Mouse (Mus musculus): ENCODE data around the gene Slc23a2.

The Slc23a2 gene

DNA sequence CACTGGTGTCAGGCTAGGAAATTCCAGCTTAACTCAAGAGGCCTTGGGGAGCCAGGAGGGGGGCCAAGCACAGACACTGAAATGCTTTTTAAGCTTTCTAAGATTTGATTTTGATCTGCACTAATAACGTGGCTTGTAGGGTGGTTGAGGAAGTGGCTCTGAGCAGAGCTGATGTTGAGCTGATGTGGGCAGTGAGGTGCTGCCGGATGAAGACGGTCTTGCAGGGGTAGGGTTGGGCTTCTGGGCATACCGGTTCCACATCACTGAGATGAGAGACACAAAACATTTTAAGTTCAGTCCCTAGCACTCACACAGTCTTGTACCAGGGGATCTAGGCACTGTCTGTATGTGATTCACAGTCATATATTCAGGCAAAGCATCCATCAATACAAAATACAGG lies 46.5 kb downstream of the Slc23a2 start:
- no peak for DNase-seq (ENCODE audit: low spot score)

DNA sequence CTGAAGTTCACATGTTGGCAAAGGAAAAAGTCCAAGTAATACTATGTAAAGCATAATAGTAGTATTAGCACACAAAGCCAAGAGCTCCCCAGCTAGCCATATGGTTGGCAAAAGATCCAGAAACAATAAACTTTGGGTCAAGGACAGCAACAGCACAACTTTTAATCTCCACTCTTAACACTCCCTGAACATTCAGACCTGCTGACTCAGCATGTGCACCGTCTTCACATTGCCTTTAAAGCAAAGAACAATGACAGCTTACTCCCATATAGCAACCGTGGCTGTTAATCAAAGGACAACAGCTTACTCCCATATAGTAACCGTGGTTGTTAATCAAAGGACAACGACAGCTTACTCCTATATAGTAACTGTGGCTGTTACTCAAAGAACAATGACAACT lies 48.3 kb downstream of the Slc23a2 start:
- no peak for DNase-seq (ENCODE audit: low spot score)

DNA sequence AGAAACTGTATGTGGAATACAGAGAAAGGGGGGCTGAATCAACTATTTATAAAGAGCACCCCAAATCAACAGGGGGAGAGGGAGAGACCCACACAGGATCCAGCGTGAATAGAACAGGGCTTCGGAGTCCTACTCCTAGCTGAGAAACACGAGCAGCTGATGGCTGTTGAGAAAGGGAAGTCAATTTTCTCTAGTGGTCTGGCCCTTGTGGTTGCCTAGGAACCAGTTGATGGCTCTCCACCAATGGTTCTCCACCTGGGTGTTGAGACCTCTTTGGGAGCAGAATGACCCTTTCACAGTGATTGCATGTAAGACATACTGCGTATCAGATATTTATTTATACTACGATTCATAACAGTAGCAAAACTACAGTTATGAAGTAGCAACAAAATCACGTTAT lies 49.1 kb downstream of the Slc23a2 start:
- no peak for DNase-seq (ENCODE audit: low spot score)

DNA sequence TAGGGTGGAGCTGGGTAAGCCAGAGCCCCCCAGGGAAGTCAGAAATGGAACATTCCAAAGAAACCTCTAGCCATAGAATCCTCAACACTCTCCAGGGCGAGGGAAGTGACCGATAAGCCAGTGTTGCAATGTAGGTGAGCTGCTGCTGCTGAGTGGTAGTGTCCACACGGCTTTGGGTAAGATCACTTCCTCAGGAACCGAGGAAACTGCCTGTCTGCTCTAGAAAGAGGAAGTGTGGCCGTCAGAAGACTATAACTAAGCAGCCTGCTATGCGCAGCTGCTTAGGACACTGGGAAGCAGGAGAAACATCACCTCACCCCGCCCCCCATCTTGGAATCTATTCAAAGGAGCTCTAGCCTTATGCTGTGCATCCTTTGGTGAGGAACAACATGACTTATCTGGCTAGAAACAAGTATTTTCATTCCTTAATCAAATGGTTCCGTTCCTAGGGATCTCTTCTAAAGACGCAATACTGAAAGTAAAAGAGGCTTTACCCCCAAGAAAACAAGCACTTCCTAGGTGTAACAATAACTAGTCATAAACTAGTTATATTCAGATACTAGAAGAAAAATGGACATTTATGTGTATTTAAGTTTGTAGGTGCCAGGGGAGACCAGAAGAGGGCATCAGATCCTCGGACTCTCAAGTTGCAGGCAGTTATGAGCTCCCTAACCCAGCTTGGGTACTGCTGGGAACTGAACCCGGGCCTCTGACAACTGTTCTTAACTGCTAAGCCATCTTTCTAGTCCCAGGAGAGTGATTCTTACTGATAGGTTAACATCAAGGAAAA lies 50.3 kb downstream of the Slc23a2 start:
- DNase-seq (ENCODE audit: low spot score): no peak

DNA sequence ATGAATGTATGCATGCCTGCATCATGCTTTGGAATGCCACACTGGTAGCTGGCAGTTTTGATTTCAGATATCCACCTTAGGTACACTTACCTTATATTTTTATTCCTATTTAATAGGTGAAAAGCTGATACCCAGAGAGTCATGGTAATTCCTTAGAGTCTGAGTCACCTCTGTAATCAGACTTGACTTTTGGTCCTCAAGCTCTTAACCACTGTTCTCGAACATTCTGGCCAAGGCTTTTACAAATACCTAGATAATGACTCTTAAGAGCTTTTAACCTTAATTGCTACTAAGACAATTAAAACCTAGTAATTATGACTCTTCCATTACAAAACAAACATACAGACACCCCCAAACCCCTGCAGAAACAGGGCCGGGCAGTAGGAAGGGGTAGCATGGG lies 51.2 kb downstream of the Slc23a2 start:
- no peak for DNase-seq (ENCODE audit: low spot score)

DNA sequence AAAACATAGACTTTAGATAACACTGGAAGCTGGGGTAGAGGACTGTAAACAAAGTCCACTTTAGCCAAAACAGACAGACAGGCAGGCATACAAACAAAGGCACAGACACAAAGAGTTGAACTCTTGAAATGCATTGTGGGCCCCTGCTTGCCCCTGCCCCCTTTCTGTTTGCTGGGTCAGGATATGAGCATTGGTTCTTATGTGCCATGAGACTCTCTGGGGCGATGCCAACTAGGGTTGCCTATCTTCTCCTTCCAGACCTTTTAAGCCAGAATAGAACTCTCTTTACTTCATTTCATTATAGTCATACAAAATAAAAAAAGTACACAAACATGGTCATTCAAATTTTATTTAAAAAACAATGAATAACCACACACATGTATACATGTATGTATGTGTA lies 51.6 kb downstream of the Slc23a2 start:
- no peak for DNase-seq (ENCODE audit: low spot score)

DNA sequence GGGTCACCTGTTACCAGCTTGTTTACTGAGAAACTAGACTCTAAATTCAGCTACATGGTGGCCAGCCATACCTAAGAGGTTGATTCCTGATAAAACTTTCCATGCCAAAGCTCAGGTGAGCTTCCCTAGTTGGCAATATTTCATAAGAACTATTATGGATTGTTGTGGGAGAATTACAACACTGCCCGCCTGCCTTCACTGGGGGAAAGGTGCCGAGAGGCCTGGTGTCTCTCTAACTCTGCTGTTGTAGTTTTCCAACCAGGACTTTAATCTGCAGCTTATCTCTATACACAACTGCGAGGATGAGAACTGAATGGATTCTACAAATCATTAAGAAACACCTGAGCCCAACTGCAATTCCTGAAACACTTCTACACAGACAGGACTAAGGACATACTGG lies 52.2 kb downstream of the Slc23a2 start:
- DNase-seq (ENCODE audit: low spot score): no peak

DNA sequence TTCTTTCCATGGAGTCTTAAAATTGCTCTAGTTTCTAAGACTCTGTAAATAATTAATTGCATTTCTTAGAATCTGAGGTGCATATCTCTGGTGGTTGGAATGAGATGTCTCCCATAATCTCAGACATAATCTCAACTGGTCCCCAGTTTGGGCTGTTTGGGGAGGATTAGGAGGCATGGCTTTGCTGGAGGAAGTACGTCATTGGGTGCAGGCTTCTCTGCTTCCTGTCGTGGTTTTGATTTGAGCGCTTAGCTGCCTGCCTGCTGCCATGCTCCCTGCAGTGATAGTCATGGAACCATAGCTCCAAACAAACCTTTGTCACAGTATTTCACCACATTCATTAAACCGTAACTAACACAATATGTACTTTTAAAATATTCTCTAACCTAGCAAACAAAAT lies 53.2 kb downstream of the Slc23a2 start:
- DNase-seq (ENCODE audit: low spot score): no peak

DNA sequence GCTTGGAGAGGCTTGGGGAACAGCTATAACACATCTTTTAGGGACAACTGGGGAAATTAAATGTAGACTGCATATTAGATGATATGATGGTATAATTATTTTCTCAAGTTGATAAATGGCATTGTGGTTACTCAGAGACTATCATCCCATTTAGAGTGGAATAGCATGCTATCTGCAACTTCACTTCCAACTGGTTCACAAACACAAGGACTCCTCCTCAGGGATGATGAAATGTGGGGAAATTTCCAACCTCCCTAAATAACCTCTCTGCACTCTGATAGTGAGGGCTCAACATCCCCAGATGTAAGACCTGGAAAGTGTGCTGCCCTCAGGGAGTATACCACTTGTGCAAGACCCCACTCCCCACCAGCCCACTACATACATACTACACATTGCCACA lies 60.1 kb downstream of the Slc23a2 start:
- DNase-seq (ENCODE audit: low spot score): no peak

DNA sequence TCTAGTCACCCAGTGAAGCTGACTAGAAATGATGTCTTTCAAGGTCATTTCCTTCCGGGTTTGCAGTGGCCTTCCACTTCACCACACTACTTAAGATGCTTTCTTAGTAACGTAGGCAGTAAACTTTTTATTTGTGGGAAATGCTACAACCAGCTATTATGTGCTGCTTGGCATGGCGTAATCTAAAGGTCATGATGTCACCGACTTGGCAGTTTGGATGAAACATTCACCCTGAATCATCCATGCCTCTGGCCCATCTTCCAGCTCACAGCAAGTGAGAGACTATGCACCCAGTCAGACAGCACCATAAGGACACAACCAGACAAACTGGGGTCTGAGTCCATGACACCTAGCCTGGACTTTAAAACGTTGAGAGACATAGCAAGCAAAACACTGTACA lies 60.5 kb downstream of the Slc23a2 start:
- no peak for DNase-seq (ENCODE audit: low spot score)

DNA sequence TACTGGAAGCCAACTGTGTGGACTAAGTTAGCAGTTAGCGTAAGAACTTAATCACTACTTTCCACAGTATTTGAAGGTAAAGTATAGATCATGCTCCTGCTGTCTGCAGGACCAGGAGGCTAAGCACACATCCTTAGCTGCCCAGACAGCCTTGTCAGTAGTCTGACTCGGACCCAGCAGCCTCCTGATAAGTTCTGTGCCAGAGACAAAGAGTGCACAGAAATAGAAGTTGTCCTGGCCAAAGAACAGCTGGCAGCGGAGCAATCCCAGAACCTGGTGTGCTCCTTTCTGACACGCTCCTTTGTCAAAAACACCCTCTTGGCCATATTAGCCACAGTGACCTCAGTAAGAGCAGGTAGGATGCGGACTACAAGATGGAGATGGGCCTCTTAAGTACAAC lies 65.8 kb downstream of the Slc23a2 start:
- DNase-seq (ENCODE audit: low spot score): no peak

DNA sequence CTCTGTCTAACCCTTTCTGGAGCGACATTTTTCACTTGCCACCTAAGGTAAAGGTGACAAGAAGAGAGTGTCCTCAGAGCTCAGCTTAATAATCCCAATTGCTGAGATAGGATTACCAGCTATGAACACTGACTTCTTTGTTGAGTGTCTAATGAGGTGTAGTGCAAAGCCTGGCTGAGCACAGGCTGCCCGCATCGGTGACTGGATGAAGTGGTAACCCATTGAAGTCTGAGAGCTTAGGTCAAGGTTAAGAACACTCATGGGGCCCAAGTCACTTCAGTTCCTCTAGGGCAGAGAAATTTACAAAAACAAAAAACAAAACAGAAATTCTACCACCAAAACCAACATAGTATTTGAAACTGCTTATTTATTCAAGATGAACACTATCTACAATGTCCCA lies 71.9 kb downstream of the Slc23a2 start:
- no peak for DNase-seq (ENCODE audit: low spot score)

DNA sequence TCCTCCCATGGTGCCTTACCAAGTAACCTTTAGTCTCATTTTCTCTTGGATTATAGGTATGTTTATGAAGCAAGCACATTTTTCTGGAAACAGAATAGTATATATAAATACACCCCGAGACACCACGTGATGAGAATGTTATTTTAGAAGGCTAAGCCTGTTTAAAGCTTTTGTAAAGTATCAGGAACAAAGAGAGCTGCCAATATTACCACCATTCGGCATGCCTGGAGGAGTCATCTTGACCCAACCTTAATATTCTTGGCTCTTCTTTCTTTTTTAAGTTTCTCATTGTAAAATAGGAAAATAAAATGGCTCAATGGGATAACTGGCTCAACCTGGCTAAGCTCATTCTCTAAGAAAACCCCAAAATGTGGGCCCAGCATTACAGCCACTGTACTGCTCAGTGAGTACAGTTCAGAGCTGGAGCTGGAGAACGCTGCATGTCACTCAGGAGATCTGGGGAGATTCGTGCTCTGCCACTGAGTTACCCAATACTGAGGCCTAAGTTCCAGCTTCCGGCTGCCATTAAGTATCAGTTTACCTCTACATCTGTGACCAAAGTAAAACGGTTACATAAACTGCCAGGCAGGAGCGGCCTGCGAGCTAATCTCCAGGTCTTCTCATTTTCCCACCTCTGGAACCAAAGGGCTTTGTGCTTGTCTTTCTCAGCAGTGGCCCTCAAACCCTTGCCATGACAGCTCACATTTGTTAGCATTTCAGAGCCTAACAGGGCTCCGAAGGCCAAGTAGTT lies 74.7 kb downstream of the Slc23a2 start:
- DNase-seq (ENCODE audit: low spot score): no peak

DNA sequence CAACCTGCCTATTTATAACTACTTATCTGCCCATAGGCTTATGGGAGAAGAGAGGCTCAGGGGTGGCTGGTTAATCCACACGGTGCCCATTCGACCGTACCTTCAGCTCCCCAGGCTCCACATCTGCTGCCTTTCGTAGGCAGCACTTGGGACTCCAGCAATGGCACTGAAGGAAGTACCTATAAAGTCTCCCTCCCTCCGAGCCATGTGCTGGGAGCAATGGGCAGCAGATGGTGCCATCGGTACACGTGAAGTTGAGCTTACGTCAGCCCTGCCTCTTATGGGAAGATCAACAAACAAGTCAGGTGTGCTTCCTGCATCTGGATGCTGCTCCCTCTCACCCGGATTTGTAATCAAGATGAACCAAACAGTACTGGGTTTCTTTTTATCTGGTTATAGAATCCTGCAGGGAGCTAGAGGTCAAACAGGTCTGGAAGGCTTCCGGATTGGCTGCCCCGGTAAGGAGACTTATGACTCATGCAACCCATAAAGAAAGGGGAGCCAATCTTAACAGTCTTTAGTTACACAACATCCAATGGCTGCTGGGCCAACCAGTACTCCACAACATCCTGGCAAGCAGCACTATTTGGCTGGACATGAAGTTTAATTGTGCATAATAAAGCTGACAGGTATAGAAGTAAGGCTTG lies 80.6 kb downstream of the Slc23a2 start:
- peak; percentile 64 for DNase-seq (ENCODE audit: low spot score)

DNA sequence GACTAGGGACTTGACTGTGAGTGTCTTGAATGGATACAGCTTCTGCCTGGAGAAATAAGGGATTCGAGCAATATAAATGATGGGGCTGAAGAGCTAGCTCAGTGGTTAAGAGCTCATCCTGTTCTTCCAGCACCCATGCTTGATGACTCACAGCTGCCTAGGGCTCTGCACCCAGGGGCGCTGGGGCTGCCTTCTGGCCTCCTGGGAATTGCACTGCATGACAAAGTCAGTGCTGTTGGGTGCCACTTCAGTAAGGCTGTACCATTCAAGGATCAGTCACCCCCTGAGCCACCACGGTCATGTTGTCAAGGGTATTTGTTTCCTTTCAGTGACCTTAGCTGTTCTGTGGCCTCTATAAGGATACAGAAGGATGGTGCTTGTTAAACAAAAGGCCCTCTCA lies 81.1 kb downstream of the Slc23a2 start:
- no peak for DNase-seq (ENCODE audit: low spot score)

DNA sequence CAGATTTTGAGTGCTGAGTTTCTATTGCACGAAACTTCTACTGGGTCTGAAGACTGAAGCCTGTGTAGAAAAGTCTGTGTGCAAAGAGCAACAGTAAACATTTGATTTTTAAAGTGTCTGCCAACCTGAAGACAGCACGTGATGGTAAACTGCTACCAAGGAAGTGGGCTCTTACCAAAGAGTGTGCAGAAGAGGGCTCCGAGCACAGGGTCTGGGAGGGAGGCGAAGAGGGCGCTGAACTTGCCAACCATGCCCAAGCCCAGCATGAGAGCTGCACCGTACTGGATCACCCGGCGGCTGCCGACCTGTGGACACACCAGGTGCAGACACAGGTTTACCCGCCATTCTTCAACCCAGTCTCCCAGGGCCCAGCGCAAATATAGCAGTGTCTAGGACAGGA lies 83.0 kb downstream of the Slc23a2 start:
- DNase-seq (ENCODE audit: low spot score): no peak

DNA sequence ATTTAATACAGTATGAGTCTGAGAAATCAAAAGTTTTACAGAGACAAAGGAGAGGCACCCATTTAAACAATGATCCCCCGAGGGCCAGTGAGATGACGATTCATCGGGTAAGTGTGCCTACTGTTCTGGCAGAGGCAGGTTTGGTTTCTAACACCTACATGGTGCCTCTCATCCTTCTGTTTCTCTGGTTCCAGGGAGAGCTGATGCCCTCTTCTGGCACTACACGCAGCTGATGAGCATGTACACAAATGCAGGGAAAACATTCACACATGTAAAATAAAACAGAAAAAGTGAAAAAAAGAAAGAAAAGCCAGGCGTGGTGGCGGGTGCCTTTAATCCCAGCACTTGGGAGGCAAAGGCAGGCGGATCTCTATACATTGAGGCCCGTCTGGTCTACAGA lies 85.0 kb downstream of the Slc23a2 start:
- no peak for DNase-seq (ENCODE audit: low spot score)

DNA sequence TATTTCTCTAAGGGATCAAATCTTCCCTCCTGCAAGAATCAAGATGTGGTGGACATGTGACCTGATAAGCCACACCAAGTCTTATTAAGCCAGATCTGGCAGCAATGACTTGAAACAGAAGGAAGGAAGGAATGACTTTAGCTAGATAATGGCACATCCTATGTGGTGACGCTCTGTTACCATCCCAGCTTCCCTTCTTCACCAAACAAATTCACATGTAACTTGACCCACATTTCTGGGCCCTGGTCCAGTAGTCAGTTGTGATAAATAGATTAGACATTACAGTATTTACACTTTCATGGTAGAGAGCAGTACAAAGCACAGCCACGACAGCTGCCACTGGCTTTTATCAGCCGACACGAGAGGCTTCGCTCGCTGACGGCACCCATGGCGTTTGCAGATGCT lies 89.6 kb downstream of the Slc23a2 start:
- DNase-seq (ENCODE audit: low spot score): no peak

DNA sequence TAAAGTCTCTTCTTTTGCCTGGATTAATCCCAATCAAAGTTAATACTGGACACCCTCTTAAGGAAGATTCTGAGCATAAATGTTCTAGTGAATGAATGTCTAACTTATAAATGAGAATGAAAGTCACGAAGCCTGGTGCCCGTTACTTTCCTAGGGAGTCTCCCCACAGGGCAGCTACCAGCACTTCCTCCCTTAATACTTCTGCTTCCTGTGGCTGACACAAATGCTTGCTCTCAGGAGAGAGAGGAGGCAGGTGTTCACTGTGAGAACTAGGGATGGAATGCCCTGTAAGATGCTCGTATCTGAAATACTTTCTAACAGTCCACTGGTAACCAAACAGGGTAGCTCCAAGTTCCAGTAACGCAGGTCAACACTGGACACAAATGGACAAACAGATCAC lies 91.1 kb downstream of the Slc23a2 start:
- DNase-seq (ENCODE audit: low spot score): no peak

DNA sequence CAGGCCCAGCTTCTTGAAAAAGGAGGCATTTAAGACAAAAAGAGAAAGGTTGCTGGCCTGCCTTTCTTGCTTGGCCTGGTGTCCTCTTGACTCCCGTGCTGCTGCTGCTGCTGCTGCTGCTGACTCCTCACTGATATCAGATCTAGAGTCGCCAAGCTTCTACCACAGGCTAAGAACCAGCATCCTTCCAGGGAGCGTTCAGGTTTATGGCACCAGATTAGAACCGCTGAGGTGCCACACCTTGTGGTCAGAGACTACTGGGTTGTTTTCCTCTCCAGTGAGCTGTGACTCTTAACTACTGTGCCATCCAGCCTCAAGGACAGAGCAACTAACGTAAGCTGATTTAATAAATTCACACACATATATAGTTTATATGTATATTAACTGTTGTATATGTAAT lies 93.1 kb downstream of the Slc23a2 start:
- no peak for DNase-seq (ENCODE audit: low spot score)

DNA sequence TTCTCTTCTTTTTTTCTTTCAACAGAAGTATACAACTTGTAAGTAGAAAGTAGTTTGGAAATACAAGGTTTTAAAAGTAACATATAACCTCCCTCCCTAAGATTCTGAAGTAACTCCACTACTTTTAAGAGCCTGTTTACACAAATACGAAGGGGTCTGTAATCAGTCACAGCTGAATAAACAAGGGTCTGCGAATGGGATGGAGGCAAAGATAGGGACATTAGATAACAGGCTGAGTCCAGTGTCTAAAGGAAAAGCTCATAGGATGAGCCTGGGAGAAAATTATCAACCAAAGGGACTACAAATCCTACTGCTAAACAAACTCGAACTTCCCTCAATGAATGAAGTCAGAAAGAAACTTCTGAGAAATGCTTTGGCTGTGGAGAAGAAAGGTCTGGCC lies 95.0 kb downstream of the Slc23a2 start:
- DNase-seq (ENCODE audit: low spot score): no peak

DNA sequence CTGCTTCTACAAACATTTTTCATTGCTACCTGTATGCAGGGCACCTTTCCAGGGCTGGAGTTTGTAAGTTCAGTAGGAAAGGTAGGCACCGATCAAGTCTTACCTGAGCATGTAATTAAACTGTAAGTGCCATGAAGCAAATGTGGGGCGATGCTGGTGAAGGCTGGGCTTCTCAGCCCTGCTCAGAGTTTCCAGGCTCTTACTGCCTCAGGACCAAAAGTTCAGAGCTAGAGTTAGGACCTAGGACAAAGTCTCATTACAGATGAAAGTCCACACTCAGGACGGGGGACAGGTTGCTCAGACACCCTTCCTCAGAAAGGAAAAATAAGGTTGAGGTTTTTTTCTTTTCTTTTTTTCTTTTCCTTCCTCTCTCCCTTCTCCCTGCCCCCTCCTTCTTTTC lies 95.4 kb downstream of the Slc23a2 start:
- DNase-seq (ENCODE audit: low spot score): no peak

DNA sequence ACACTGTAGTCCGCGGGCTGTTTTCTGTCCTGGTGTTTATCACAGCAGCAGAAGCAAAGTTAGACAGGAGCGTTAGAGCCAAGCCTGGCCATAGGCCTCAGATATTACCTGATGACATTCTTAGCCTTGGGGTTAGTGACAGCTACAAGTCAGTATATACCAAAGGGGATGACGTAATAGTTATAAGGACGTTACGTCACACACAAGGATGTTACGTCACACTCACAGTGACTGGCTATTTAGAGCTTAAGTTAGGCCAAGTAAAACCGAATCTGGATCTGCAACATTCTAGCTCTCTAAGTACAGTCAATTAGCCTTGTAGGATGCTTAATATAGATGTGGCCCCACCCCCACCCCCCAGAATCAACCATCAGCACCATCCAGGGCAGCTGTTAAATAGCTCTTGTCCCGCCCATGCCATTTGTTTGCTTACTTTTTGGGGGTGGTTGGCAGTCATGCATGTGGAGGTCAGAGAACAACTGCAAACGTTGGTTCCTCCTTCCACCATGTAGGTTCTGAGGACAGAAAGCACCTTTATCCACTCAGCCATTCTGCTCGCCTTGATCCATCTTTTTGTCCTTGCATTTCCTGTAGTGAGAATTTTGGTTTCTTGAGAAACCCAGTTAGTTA lies 96.7 kb downstream of the Slc23a2 start:
- no peak for DNase-seq (ENCODE audit: low spot score)
